Mouse (Mus musculus) liver, adult 2 months (tissue): ENCODE data around the gene Foxl1.

ENCODE experiments used
- CTCF ChIP-seq: fragments of 200-500 bp; IDR thresholded peaks from 2 replicates; pipeline ENCODE4 v1.5.1; 2011; ENCODE audit warnings: low read depth, low read length, control low read depth
- POLR2A ChIP-seq: fragments of 200-500 bp; IDR thresholded peaks from 2 replicates; pipeline ENCODE4 v1.6.1; 2011; ENCODE audit warnings: low read length, control low read depth; ENCODE audit not compliant: insufficient read depth; ENCODE audit errors: extremely low read depth

DNA sequence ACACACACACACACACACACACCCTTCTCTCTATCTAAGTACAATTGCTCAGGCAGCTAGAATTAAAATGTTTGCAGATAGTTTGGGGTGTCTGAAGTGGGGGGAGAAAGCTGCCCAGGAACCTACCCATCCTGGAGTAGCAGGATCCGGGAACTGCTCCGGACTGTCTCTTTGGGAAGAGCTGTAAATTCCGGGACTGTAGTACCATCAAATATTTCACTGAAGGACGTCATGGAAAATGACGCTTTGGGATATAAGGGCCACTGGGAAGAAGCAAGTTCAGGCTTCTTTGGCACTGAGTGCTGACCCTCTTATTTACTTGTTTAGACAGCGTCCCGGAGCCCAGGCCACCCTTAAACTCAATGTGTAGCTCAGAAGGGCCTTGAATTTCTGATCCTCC, 48.5 kb upstream of the Foxl1 start:
- TF ChIP-seq POLR2A = no peak
- TF ChIP-seq CTCF = no peak
